Mouse (Mus musculus): ENCODE measurements around the gene Lasp1. TPM values are rescaled to one million over a fixed set of nuclear protein-coding genes. Genes with fewer than 3 reads are reported as not detected.

Lasp1 gene
- polyA plus RNA-seq, 1 experiment = 397 TPM

DNA sequence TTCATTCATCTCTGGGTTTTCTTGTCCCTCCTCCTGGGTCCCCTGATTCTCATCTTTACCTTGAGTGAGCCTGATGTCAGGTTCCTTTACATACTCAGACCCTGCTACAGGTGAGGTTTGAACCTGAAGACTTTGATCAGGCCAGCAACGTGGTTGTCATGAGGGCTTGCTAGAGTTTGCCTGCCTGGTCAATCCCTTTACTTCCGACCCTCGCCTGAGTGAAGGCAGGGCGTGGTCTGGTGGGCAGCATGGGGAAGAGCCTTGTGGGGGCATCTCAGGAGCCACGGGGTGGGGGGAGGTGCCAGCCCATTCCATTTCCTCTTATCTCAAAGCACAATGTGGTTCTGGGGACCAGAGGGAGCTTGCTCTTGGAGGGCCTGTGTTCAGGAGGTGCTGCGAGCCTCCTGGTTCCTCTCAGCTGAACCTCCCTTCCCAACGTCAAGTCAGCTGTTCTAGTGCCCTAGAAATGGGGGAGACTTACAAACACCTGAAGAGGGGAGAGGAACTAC lies 38.9 kb downstream of the Lasp1 start:
- peaks cover 6% of the 10 kb centered on the region for H3K4me1 ChIP-seq (ENCODE audit: control insufficient read depth, insufficient read depth, insufficient read length, low read length)
- no peak overlapping the region for H3K27ac ChIP-seq (ENCODE audit: insufficient read depth, low read depth, low read length)
- TF ChIP-seq POLR2A (IDR thresholded peaks at IDR 0.05; ENCODE audit: low read depth, low read length) = no peak
- TF ChIP-seq CTCF (IDR thresholded peaks at IDR 0.05; ENCODE audit: extremely low read depth, insufficient read length, insufficient replicate concordance, low read depth, low read length) = no peak
- H3K4me3 ChIP-seq (ENCODE audit: low read depth, low read length) = no peak overlapping the region
- H3K36me3 ChIP-seq (ENCODE audit: control insufficient read depth, insufficient read depth, low read length) = peaks cover 53% of the 10 kb centered on the region
- 57% methylated on average over 7 of the region's 7 CpGs for WGBS
- H3K27me3 ChIP-seq (ENCODE audit: control insufficient read depth, insufficient read depth, low read length) = no peaks in the 10 kb centered on the region

DNA sequence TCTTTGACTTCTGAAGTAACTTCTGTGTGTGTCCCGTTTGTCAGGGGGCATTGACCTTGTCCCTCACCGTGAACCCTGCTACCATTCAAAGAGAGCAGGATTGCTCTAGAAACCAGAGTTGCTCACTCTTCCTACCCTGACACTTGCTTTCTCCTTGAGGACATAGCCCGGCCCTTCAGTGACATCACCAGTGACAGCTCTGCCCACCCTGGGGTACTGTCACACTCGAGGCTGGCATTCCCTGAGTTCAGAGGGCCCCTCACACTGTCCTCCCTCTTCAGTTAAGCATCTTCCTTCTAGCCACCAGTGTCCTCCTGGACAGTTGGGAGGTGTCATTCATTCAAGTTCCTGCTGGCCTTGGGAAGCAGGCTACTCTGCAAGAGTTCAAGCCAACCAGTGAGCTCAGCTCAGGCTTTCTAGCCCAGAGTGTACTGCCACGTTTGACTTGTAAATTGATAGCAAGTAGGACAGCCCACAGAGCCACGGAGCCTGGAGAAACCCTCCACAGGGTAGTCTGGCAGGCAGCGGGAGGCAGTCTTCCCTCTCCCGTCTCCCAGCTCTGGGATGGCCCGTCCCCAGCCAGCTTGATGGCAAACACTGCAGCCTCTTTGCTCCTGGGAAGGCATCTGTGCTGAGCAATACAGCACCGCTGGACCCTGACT lies 40.1 kb downstream of the Lasp1 start:
- Histone ChIP-seq H3K27ac (ENCODE audit: insufficient read depth, low read depth, low read length) (no peak overlapping the region), H3K27me3 (ENCODE audit: control insufficient read depth, insufficient read depth, low read length) (no peaks in the 10 kb centered on the region), H3K36me3 (ENCODE audit: control insufficient read depth, insufficient read depth, low read length) (peaks cover 42% of the 10 kb centered on the region), H3K4me3 (ENCODE audit: low read depth, low read length) (no peak overlapping the region), H3K4me1 (ENCODE audit: control insufficient read depth, insufficient read depth, insufficient read length, low read length) (peaks cover 6% of the 10 kb centered on the region)
- TF ChIP-seq CTCF (IDR thresholded peaks at IDR 0.05; ENCODE audit: extremely low read depth, insufficient read length, insufficient replicate concordance, low read depth, low read length) = no peak
- TF ChIP-seq POLR2A (IDR thresholded peaks at IDR 0.05; ENCODE audit: low read depth, low read length) = no peak
- WGBS = 63% methylated on average over 10 of the region's 10 CpGs

DNA sequence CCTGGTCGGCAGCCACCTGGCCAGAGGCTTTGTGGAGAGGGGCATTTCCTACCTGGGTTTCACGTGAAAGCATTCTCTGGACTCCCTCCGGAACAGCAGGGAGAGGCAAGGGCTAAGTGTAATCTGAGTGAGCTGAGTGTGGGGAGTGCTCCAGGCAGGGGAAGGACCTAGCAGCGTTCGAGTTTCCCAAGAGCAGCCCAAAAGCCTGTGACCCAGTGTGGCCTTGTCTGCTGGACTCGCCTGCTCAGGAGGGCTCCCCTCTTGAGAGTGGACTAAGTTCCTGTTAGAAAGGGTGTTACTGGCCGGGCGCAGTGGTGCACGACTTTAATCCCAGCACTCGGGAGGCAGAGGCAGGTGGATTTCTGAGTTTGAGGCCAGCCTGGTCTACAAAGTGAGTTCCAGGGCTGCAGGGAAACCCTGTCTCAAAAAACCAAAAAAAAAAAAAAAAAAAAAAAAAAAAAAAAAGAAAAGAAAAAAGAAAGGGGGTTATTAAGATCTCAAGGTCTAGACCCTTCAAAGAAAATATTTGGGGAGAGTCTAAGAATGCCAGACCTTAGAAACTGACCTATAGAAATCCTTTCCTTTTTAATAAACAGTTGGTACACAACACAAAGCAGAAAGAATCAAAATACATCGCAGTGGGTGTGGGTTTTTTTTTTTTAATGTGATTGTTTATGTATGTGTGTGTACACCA lies 40.8 kb downstream of the Lasp1 start:
- Histone ChIP-seq H3K27me3 (ENCODE audit: control insufficient read depth, insufficient read depth, low read length) (no peaks in the 10 kb centered on the region), H3K27ac (ENCODE audit: insufficient read depth, low read depth, low read length) (no peak overlapping the region), H3K4me3 (ENCODE audit: low read depth, low read length) (no peak overlapping the region), H3K4me1 (ENCODE audit: control insufficient read depth, insufficient read depth, insufficient read length, low read length) (peaks cover 6% of the 10 kb centered on the region), H3K36me3 (ENCODE audit: control insufficient read depth, insufficient read depth, low read length) (peaks cover 35% of the 10 kb centered on the region)
- TF ChIP-seq CTCF (IDR thresholded peaks at IDR 0.05; ENCODE audit: extremely low read depth, insufficient read length, insufficient replicate concordance, low read depth, low read length) (no peak), POLR2A (IDR thresholded peaks at IDR 0.05; ENCODE audit: low read depth, low read length) (no peak)
- WGBS = 68% methylated on average over 11 of the region's 11 CpGs

DNA sequence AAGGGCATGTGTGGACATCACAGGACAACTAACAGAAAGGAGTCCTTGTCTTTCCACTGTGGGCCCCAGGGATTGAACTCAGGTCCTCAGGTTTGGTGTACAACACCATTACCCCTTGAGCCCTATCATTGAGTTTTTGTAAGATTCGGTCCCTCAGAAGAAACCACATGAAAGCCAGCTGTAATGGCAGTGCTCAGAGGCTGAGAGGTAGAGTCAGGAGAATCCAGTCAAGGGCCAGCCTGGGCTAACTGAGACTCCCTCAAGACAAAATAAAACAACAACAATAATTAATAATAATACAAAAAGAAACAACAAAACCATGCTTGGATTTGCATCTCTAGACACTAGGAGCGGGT lies 41.3 kb downstream of the Lasp1 start:
- H3K4me3 ChIP-seq (ENCODE audit: low read depth, low read length) = no peak overlapping the region
- peaks cover 30% of the 10 kb centered on the region for H3K36me3 ChIP-seq (ENCODE audit: control insufficient read depth, insufficient read depth, low read length)
- H3K4me1 ChIP-seq (ENCODE audit: control insufficient read depth, insufficient read depth, insufficient read length, low read length) = peaks cover 6% of the 10 kb centered on the region
- no peak overlapping the region for H3K27ac ChIP-seq (ENCODE audit: insufficient read depth, low read depth, low read length)
- 53% methylated on average over 2 of the region's 2 CpGs for WGBS
- TF ChIP-seq CTCF (IDR thresholded peaks at IDR 0.05; ENCODE audit: extremely low read depth, insufficient read length, insufficient replicate concordance, low read depth, low read length) (no peak), POLR2A (IDR thresholded peaks at IDR 0.05; ENCODE audit: low read depth, low read length) (no peak)
- no peaks in the 10 kb centered on the region for H3K27me3 ChIP-seq (ENCODE audit: control insufficient read depth, insufficient read depth, low read length)

DNA sequence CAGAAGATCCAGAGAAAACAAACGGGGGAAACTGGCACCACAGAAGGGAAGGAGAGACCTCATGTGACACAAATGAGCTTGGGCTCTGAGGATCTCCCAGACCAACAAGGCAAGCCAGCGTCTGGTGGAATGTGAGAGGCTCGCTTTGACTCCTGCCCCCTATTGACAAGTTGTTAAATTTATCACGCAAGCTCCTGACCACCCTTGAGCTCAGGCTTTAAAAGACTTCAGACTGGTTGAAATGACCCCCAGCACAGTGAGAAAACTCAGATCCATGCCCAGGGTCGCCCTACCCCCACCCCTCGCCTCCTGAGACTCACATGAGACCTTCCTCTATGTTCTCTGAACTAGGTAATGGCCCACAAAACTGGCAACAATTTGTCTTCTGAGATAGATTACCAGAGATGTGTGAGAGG lies 41.7 kb downstream of the Lasp1 start, which contains the start of gene B230217C12Rik:
Gene B230217C12Rik (plus strand): TSS at position 242 of the 416 bp plus-strand sequence.
- Histone ChIP-seq H3K27ac (ENCODE audit: insufficient read depth, low read depth, low read length) (peak within 1 kb of the TSS; percentile 29; the same call in 1 of the 2 replicates), H3K4me3 (ENCODE audit: low read depth, low read length) (peak within 1 kb of the TSS; percentile 53), H3K4me1 (ENCODE audit: control insufficient read depth, insufficient read depth, insufficient read length, low read length) (peaks cover 6% of the 10 kb centered on the region), H3K36me3 (ENCODE audit: control insufficient read depth, insufficient read depth, low read length) (peaks cover 26% of the 10 kb centered on the region), H3K27me3 (ENCODE audit: control insufficient read depth, insufficient read depth, low read length) (no peaks in the 10 kb centered on the region)
- TF ChIP-seq POLR2A (IDR thresholded peaks at IDR 0.05; ENCODE audit: low read depth, low read length) = no peak
- TF ChIP-seq CTCF (IDR thresholded peaks at IDR 0.05; ENCODE audit: extremely low read depth, insufficient read length, insufficient replicate concordance, low read depth, low read length) = peak; percentile 52; the same call in 1 of the 2 replicates
- WGBS = 3% methylated on average over 6 of the region's 6 CpGs

DNA sequence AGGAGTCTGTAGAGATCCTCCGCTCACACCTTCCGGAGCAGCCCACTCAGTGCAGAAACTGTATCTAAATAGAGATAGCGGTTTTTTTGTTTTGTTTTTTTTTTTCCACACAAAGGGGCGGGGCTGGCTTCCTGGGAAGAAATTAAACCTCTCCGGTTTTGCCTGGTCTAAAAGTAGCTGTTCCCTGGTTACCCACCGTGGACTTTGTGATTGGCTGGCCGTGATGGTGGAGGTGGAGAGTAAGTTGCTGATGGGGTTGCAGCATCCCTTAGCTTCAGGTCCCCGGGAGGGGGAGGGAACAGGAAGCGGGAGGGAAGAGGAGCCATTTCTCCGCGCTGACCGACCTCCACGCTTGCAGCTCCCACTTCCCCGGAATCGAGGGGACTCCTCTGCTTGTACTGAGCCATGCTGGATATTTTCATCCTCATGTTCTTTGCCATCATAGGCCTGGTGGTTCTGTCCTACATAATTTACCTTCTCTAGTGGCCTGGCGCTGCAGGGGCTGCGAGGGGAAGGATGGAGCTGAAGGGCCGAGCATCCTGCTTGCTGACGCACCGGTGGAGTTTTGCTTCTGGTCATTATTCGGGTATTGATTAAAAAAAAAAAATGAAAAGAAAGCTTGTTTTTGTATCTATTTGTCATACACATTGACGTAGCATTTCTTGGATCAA lies 42.3 kb downstream of the Lasp1 start:
- Histone ChIP-seq H3K36me3 (ENCODE audit: control insufficient read depth, insufficient read depth, low read length) (peaks cover 21% of the 10 kb centered on the region), H3K4me1 (ENCODE audit: control insufficient read depth, insufficient read depth, insufficient read length, low read length) (peaks cover 4% of the 10 kb centered on the region), H3K27ac (ENCODE audit: insufficient read depth, low read depth, low read length) (peak overlapping the region; percentile 29; the same call in 1 of the 2 replicates), H3K4me3 (ENCODE audit: low read depth, low read length) (peak overlapping the region; percentile 53), H3K27me3 (ENCODE audit: control insufficient read depth, insufficient read depth, low read length) (no peaks in the 10 kb centered on the region)
- WGBS = 14% methylated on average over 22 of the region's 22 CpGs
- TF ChIP-seq CTCF (IDR thresholded peaks at IDR 0.05; ENCODE audit: extremely low read depth, insufficient read length, insufficient replicate concordance, low read depth, low read length) (no peak), POLR2A (IDR thresholded peaks at IDR 0.05; ENCODE audit: low read depth, low read length) (no peak)

DNA sequence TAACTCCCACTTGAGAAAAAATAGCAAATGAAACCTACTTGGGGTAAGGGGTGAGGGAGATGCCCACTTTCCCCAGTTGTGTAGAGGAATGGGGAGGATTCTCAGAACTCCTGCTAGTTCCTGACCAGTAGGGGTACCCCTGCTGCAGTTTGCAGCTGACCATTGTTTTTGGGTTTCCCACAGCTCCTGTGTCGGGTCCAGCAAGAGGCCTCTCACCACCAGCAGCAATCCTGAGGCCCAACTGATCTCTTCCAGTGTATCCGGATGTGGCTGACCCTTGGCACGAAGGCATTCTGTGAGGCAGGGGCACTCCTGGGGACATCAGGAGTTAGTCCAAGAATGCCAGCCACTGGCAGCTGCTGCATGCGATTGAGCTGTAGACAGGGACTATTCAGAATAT lies 43.2 kb downstream of the Lasp1 start:
- WGBS = 83% methylated on average over 4 of the region's 4 CpGs
- TF ChIP-seq CTCF (IDR thresholded peaks at IDR 0.05; ENCODE audit: extremely low read depth, insufficient read length, insufficient replicate concordance, low read depth, low read length) (no peak), POLR2A (IDR thresholded peaks at IDR 0.05; ENCODE audit: low read depth, low read length) (no peak)

More for the DNA sequence above, 43.2 kb downstream of the Lasp1 start:
- Histone ChIP-seq H3K27me3 (ENCODE audit: control insufficient read depth, insufficient read depth, low read length) (no peaks in the 10 kb centered on the region), H3K4me3 (ENCODE audit: low read depth, low read length) (no peak overlapping the region), H3K36me3 (ENCODE audit: control insufficient read depth, insufficient read depth, low read length) (peaks cover 14% of the 10 kb centered on the region), H3K27ac (ENCODE audit: insufficient read depth, low read depth, low read length) (no peak overlapping the region), H3K4me1 (ENCODE audit: control insufficient read depth, insufficient read depth, insufficient read length, low read length) (peaks cover 4% of the 10 kb centered on the region)

All from small intestine, adult 2 months (tissue).